Mouse (Mus musculus): Measurements from ENCODE around the gene Ggt7. TPM values are rescaled to one million over a fixed set of nuclear protein-coding genes. Genes with fewer than 3 reads are reported as not detected.
A peak's percentile ranks its signal among the peaks of the same experiment; 100 is the strongest.

Gene Ggt7
- total RNA-seq, 2 experiments from 2014 or later, result 114 to 124 TPM

DNA sequence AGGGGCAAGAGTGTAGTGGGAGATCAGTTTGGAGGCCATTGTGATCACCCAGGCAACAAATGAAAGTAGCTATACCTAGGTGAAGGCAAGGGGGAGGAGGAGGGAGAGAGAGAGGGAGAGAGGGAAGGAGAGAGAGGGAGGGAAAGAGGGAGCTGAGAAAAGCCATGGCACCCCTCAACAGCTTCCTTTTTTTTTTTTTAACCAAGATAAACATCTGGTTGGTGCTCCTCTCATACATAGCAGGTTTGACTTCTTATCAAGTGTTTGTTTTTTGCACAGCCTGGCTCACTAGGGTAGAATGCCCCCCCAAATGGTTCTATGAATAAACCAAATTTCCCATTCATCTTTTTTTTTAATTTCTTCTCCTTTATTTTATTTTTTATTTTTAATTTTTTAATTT, 18.3 kb upstream of the Ggt7 start:
- no peak for TF ChIP-seq CTCF (conservative IDR thresholded peaks at IDR 0.05)
- DNase-seq (ENCODE audit: low spot score in 2 of 2), result no peak
- H3K27ac ChIP-seq, result no peak overlapping the region
- H3K4me3 ChIP-seq, result no peak overlapping the region

DNA sequence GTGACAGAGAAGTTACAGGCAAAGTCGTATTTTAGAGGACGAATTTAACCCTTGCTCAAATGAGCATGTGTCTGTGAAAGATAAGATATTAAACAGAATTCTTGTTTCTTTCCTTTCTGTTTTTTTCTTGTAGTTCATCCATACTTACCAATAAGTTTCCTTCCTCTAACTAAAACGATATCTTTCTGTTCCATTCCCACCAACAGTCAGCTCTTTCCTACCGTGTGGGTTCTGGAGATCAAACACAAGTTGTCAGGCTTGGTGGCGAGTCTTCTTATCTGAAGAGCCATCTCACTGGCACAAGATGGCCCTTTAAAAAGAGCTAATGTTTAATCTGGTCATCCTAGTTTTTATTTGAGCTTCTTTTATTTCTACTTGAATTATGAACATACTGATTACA, 9.3 kb upstream of the Ggt7 start:
- no peak for TF ChIP-seq CTCF (conservative IDR thresholded peaks at IDR 0.05)
- DNase-seq (ENCODE audit: low spot score in 2 of 2), result no peak
- no peak overlapping the region for H3K27ac ChIP-seq
- no peak overlapping the region for H3K4me3 ChIP-seq

DNA sequence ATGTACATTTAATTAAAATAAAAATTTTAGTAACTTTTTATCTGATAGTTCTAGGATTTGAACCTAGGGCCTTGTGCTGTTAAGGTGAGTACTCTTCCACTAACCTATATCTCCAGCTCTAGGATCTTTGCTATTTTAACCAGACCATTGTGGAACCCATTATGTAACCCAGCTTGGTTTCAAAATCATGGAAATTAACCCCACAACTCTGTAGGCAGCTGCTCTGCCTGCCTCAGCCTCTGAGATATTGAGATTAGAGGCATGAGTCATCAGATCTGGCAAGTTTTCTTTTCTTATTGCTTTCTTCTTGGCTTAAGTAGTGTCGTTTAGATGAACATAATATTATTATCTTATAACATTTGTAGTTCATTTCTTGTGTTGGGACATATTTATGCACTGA, 6.3 kb upstream of the Ggt7 start:
- TF ChIP-seq CTCF (conservative IDR thresholded peaks at IDR 0.05), result no peak
- Histone ChIP-seq H3K4me3 (no peak overlapping the region), H3K27ac (no peak overlapping the region)
- no peak for DNase-seq (ENCODE audit: low spot score in 2 of 2)

DNA sequence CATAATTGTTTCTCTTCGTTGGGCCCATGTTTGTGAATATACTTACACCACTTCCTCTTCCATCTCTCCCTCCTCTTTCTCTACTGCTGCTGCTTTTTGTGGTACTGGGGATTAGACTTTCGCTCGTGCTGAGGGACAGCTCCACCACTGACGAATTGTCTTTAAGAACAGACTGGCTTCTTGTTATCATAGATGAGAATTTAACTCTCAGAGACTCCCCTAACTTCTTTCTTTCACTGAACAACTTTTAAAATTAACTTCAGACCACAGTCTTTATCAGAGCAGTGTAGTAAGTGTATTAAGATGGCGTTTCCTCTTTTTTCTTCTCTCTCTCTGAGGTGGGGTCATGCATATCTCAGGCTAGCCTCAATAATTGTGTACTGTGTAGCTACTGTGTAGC, 5.7 kb upstream of the Ggt7 start:
- H3K4me3 ChIP-seq, result no peak overlapping the region
- TF ChIP-seq CTCF (conservative IDR thresholded peaks at IDR 0.05), result no peak
- DNase-seq (ENCODE audit: low spot score in 2 of 2), result no peak
- H3K27ac ChIP-seq, result no peak overlapping the region

DNA sequence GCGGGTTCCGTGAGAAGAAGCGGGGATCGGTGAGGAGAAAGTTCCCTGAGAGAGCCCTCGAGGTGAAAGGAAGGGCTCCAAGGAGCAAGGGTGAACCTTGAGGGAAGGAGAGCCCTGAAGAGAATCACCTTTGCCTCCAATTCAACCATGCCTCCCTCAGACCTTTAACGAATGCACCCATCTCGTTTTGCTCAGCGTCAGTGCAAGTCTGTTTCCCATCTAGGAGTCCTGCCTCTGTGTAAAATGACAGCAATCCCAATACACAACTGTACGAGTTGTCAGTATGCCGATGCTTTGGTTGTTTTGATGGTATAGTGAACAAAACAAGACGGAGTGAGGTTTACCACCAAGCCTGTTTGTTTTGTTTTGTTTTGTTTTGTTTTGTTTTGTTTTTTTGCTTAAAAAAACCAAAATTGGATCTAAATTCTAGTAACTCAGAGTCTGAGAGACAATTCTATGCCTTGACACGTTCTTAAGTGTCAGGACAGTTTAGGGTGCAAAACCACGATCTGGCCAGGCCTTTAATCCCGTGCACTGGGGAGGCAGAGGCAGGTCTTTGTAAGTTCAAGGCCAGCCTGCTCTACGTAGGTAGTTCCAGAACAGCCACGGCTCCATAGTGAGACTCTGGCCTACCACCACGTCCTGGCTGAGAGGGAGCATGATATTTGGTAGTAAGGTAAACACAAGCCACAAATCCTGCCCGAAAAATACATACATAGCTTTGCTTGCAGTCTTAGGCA, 664 bp upstream of the Ggt7 start:
- TF ChIP-seq CTCF (conservative IDR thresholded peaks at IDR 0.05), result no peak
- H3K27ac ChIP-seq, result peak overlapping the region; percentile 93
- H3K4me3 ChIP-seq, result peak overlapping the region; percentile 80
- no peak for DNase-seq (ENCODE audit: low spot score in 2 of 2)

GRCm38 (mm10) chr2:155515941-155516340, 2.1 kb downstream of the Ggt7 start:
- Histone ChIP-seq H3K4me3 (no peak overlapping the region), H3K27ac (no peak overlapping the region)
- TF ChIP-seq CTCF (conservative IDR thresholded peaks at IDR 0.05), result peak; percentile 100
- peak; percentile 75 to 82 for DNase-seq (ENCODE audit: low spot score in 2 of 2)

GRCm38 (mm10) chr2:155514666-155515065, 3.4 kb downstream of the Ggt7 start:
- peak overlapping the region; percentile 99 for H3K27ac ChIP-seq
- peak overlapping the region; percentile 82 for H3K4me3 ChIP-seq
- TF ChIP-seq CTCF (conservative IDR thresholded peaks at IDR 0.05), result peak; percentile 72
- peak; percentile 87 to 88 for DNase-seq (ENCODE audit: low spot score in 2 of 2)

DNA sequence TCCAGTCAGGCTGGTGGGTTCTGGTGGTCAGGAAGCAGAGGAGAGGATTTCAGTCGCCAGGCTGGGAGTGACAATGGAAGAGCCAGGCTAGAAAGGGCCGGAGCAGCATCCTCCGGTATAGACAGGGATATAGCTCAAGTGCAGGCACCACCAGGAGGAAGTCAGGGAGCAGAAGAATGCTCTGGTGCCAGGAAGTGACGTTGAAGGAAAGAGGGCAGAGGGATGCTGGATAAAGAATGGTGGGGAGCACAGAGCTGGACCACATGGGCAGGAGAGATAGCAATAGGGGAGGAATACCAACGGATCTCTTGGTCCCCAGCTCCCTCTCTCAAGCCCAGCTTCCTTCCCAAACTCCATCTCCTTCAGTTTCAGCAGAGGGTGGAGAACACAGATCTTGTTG, 4.5 kb downstream of the Ggt7 start:
- TF ChIP-seq CTCF (conservative IDR thresholded peaks at IDR 0.05), result 0 out of 2 replicates have a peak, but pooled peaks have one; percentile 11
- peak; percentile 65 to 66 for DNase-seq (ENCODE audit: low spot score in 2 of 2)
- H3K4me3 ChIP-seq, result peak overlapping the region; percentile 82
- H3K27ac ChIP-seq, result peak overlapping the region; percentile 99

- DNase-seq (ENCODE audit: low spot score in 2 of 2), result no peak
- TF ChIP-seq CTCF (conservative IDR thresholded peaks at IDR 0.05), result peak; percentile 82
- H3K4me3 ChIP-seq, result peak overlapping the region; percentile 82
- H3K27ac ChIP-seq, result 0 out of 2 replicates have a peak overlapping the region, but pooled peaks have one; percentile 6
Measured at GRCm38 (mm10) chr2:155512479-155512878, 5.6 kb downstream of the Ggt7 start.

- Histone ChIP-seq H3K27ac (peak overlapping the region; percentile 85), H3K4me3 (no peak overlapping the region)
- peak; percentile 49 to 76 for DNase-seq (ENCODE audit: low spot score in 2 of 2)
- TF ChIP-seq CTCF (conservative IDR thresholded peaks at IDR 0.05), result no peak
Measured at GRCm38 (mm10) chr2:155507721-155508470, 10.1 kb downstream of the Ggt7 start.

DNA sequence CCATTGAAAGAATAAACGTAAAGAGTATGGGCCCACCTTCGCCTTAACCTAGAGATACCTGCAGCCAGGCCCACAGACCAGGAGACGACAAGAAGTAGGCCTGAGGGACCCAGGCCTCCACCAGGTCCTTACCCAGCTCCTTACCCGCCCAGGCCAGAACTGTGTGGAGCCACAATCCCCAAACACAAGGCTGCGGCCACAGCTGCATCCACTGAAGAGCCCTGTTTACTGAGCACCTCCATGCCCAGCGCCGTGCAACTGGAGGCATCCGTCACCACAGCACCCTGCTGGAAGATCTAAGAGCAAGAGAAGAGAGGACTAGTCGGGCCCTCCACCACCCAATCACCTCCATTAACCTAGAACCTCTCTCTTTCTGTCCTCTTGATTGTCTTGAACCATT, 12.2 kb downstream of the Ggt7 start:
- Histone ChIP-seq H3K4me3 (no peak overlapping the region), H3K27ac (peak overlapping the region; percentile 69; the same call in 1 of the 2 replicates)
- DNase-seq (ENCODE audit: low spot score in 2 of 2), result no peak
- no peak for TF ChIP-seq CTCF (conservative IDR thresholded peaks at IDR 0.05)

DNA sequence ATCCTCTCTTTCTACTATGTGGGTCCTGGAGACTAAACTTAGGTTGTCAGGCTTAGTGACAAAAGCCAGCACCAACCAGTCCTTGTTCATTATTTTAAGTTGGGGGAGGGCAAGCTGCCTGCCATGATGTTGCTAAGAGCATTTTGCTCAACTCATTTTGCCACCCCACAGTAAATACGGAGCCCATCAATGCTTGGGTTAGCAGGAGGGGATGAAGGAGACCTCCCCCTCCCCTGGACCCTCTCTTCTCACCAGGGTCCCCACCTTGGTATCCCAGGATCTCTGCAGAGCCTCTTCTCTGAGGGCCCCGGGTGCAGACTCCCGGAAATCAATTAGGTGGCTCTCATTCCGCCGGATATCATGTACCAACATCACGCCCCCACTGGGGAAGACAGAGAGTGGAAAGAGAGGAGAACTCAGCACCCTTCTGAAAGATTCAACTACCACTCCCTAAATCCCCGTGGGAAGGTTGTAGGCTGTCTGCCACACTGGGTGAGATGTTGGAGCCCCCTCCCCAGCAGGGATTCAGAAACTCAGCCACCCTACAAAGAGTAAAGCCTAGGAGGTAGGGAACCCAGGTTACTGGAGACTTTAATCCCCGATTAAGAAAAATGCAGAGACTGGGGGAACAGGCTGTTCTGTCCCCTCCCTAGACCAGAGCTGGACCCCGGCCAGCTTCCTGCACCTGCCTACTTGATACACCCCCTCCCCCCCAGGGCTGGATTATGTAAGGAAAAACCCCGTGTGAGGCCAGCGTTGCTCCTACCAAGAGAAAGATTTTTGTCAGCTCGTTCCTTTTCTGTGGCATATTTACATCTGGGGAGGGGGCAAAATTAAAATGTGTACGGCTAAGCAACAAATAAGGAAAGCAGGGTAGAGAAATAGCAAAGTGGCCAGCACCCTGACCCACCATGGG, 13.3 kb downstream of the Ggt7 start:
- H3K4me3 ChIP-seq, result no peak overlapping the region
- peak overlapping the region; percentile 69 for H3K27ac ChIP-seq
- DNase-seq (ENCODE audit: low spot score in 2 of 2), result peak in 1 of 2 experiments; percentile 41
- 0 out of 2 replicates have a peak, but pooled peaks have one; percentile 9 for TF ChIP-seq CTCF (conservative IDR thresholded peaks at IDR 0.05)

All from layer of hippocampus, adult 2 months (tissue).